In genomic region chr2:72055476-72055875, GRCm38 (mm10) we compare ENCODE assay signal across 10 mouse cellular contexts.
DNase-seq lines count a peak whose midpoint lies in the region; ATAC-seq and TF ChIP-seq lines count a peak whose summit lies in the region.
"Had no signal": no experiment of that assay in that cellular context is flagged by ENCODE, and none has a peak within 500 bp of the region (broad histone marks: within the 10 kb centered on the region; RNA-seq: fewer than 3 reads in every experiment).

No protein-coding gene starts in this region.

- H3K4me2 ChIP-seq in heart, embryonic 13.5 days: peak overlapping the region; percentile 68
- peak overlapping the region; percentile 27; the same call in 1 of the 2 replicates for H3K4me2 ChIP-seq in lung, postnatal 0 days (replicated peaks; ENCODE audit: low read depth, low read length)
- H3K4me2 ChIP-seq in heart, embryonic 15.5 days: no peak overlapping the region
- H3K4me2 ChIP-seq: embryonic facial prominence, embryonic 13.5 days had no signal

- H3K9me3 ChIP-seq in heart, embryonic 13.5 days: no peaks in the 10 kb centered on the region
- H3K9me3 ChIP-seq in lung, postnatal 0 days (ENCODE audit: low read length): no peaks in the 10 kb centered on the region
- no peaks in the 10 kb centered on the region for H3K9me3 ChIP-seq in heart, embryonic 15.5 days (replicated peaks)
- H3K9me3 ChIP-seq: embryonic facial prominence, embryonic 13.5 days had no signal

- peak overlapping the region; percentile 39 for H3K27ac ChIP-seq in heart, embryonic 13.5 days (replicated peaks)
- H3K27ac ChIP-seq in lung, postnatal 0 days (ENCODE audit: low read length): peak overlapping the region; percentile 64
- peak overlapping the region; percentile 31; the same call in 1 of the 2 replicates for H3K27ac ChIP-seq in heart, embryonic 15.5 days
- 0 out of 2 replicates have a peak overlapping the region, but pooled peaks have one; percentile 20 for H3K27ac ChIP-seq in olfactory bulb, adult 2 months (ENCODE audit: insufficient read depth, low read depth, low read length)
- H3K27ac ChIP-seq: embryonic facial prominence, embryonic 13.5 days had no signal

- TF ChIP-seq POLR2A in olfactory bulb, adult 2 months (IDR thresholded peaks at IDR 0.05; ENCODE audit: insufficient read depth, low read depth, low read length): no peak

- peaks cover 40% of the 10 kb centered on the region for H3K4me1 ChIP-seq in heart, embryonic 13.5 days
- H3K4me1 ChIP-seq in lung, postnatal 0 days (ENCODE audit: insufficient read depth, low read depth, low read length): no peaks in the 10 kb centered on the region; the same call in 1 of the 2 replicates
- peaks cover 24% of the 10 kb centered on the region for H3K4me1 ChIP-seq in heart, embryonic 15.5 days (replicated peaks)
- H3K4me1 ChIP-seq in olfactory bulb, adult 2 months (ENCODE audit: control insufficient read depth, insufficient read depth, low read length): peaks cover 9% of the 10 kb centered on the region

- 74% methylated on average over 5 of the region's 5 CpGs for WGBS in heart, embryonic 13.5 days
- 64% methylated on average over 5 of the region's 5 CpGs for WGBS in lung, postnatal 0 days
- WGBS in heart, embryonic 15.5 days: 84% methylated on average over 5 of the region's 5 CpGs
- WGBS in olfactory bulb, adult 2 months: 57% methylated on average over 5 of the region's 5 CpGs

- H3K36me3 ChIP-seq in heart, embryonic 13.5 days: no peaks in the 10 kb centered on the region
- no peaks in the 10 kb centered on the region for H3K36me3 ChIP-seq in lung, postnatal 0 days (ENCODE audit: insufficient read depth, low read length)
- no peaks in the 10 kb centered on the region for H3K36me3 ChIP-seq in heart, embryonic 15.5 days
- H3K36me3 ChIP-seq: embryonic facial prominence, embryonic 13.5 days had no signal

- H3K27me3 ChIP-seq in heart, embryonic 13.5 days (replicated peaks): no peaks in the 10 kb centered on the region
- H3K27me3 ChIP-seq in lung, postnatal 0 days (replicated peaks; ENCODE audit: insufficient read depth, low read length): no peaks in the 10 kb centered on the region
- no peaks in the 10 kb centered on the region for H3K27me3 ChIP-seq in heart, embryonic 15.5 days
- H3K27me3 ChIP-seq: CH12.LX; embryonic facial prominence, embryonic 13.5 days had no signal

- TF ChIP-seq EP300 in lung, postnatal 0 days (IDR thresholded peaks at IDR 0.05): no peak

- peak overlapping the region; percentile 41 for H3K4me3 ChIP-seq in heart, embryonic 13.5 days
- H3K4me3 ChIP-seq in lung, postnatal 0 days (ENCODE audit: low read depth, low read length): no peak overlapping the region
- H3K4me3 ChIP-seq in heart, embryonic 15.5 days: no peak overlapping the region
- H3K4me3 ChIP-seq in olfactory bulb, adult 2 months (ENCODE audit: insufficient read depth, low read depth, low read length): 0 out of 2 replicates have a peak overlapping the region, but pooled peaks have one; percentile 10
- H3K4me3 ChIP-seq: embryonic facial prominence, embryonic 13.5 days had no signal

- intact Hi-C loops in heart, postnatal 14 days (cut with DNase I): no loop called here

- DNase-seq in heart, postnatal 14 days: no peak
- DNase-seq in lung, postnatal 0 days (ENCODE audit: low spot score): no peak
- no peak for DNase-seq in lung, postnatal 10 days
- DNase-seq in spleen, adult 12 weeks (ENCODE audit: low spot score): no peak
- DNase-seq: cerebellum, adult 18-20 months had no signal

- no peak for TF ChIP-seq CTCF in lung, postnatal 0 days (IDR thresholded peaks at IDR 0.05)
- no peak for TF ChIP-seq CTCF in olfactory bulb, adult 2 months (IDR thresholded peaks at IDR 0.05; ENCODE audit: insufficient read depth, low read depth, low read length)

- no peak for ATAC-seq in heart, embryonic 13.5 days (ENCODE audit: extremely low read depth, insufficient number of reproducible peaks, low FRiP score, low TSS enrichment)
- ATAC-seq in lung, postnatal 0 days: no peak
- ATAC-seq in heart, embryonic 15.5 days (replicated peaks; ENCODE audit: insufficient number of reproducible peaks, insufficient read depth, low FRiP score, low read depth): no peak

- H3K9ac ChIP-seq in heart, embryonic 13.5 days: peak overlapping the region; percentile 47; the same call in 1 of the 2 replicates
- H3K9ac ChIP-seq in lung, postnatal 0 days (replicated peaks; ENCODE audit: low read depth): no peak overlapping the region
- H3K9ac ChIP-seq in heart, embryonic 15.5 days: no peak overlapping the region
- H3K9ac ChIP-seq: embryonic facial prominence, embryonic 13.5 days had no signal

Comparison
In these comparisons a context has a peak if more than half of its experiments do, and no peak if none do; other contexts are left out.
1. H3K4me3 ChIP-seq: peak in heart, embryonic 13.5 days (single experiment) and olfactory bulb, adult 2 months (single experiment); none in lung, postnatal 0 days (single experiment) and heart, embryonic 15.5 days (single experiment).
2. Peak in every context shown above with its lines, with median percentiles within 50 percentile points of each other: H3K27ac ChIP-seq.